Mouse (Mus musculus) megakaryocyte, embryonic 14.5 days (primary cell): Measurements from ENCODE around the gene Ell.

Experiments used
- FLI1 ChIP-seq: IDR thresholded peaks from 2 replicates; pipeline ENCODE4 v1.6.1; 2012; ENCODE audit warnings: low read length, inconsistent platforms, mixed read lengths
- GATA1 ChIP-seq: IDR thresholded peaks from 3 replicates; pipeline ENCODE4 v1.6.1; 2012; ENCODE audit warnings: mixed read lengths, low read length, inconsistent platforms, borderline replicate concordance

DNA sequence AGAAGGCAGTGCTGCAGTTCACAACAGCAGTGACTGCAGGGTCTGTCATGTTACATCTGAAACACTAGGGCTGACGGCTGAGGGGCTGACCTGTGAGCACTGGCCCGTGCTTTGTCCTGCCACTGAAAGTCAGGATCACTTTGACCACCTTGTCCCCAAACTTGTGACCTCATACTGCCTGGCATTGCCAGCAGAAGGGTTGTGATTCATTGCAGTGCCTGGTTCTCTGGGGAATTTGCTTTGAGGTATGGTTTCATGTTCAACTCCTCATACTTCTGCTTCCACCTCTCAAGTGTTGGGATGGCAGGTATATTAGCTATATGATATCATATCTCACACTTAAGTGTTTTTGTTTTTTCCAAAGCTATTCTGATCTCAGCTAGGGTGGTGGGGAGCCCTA, 3.6 kb upstream of the Ell start:
- TF ChIP-seq GATA1 (no peak), FLI1 (no peak)
